Mouse (Mus musculus) hindbrain, embryonic 16.5 days (tissue): Measurements from ENCODE around the gene Cdk8. TPM values are rescaled to one million over a fixed set of nuclear protein-coding genes. Genes with fewer than 3 reads are reported as not detected.

Experiments
- ATAC-seq: fragments of 200-750 bp; cut with Nextera tagmentation; 2 replicates; pipeline ENCODE4 v1.8.0; 2017; ENCODE audit warnings: moderate TSS enrichment, moderate library complexity
- H3K27ac ChIP-seq: fragments of 300-500 bp; sonication (generic); 2 replicates; pipeline ENCODE4 v1.5.1; 2014; ENCODE audit warnings: low read depth, mild to moderate bottlenecking, control low read depth, low read length, moderate library complexity
- H3K27me3 ChIP-seq: fragments of 300-500 bp; sonication (generic); replicated peaks from 2 replicates; pipeline ENCODE4 v1.6.1; 2014; ENCODE audit warnings: low read length; ENCODE audit not compliant: control insufficient read depth, insufficient read depth
- H3K36me3 ChIP-seq: fragments of 300-500 bp; sonication (generic); 2 replicates; pipeline ENCODE4 v1.6.1; 2014; ENCODE audit warnings: mild to moderate bottlenecking, low read length, moderate library complexity, mixed read lengths; ENCODE audit not compliant: control insufficient read depth, insufficient read depth
- H3K4me1 ChIP-seq: fragments of 300-500 bp; sonication (generic); 2 replicates; pipeline ENCODE4 v1.6.1; 2014; ENCODE audit warnings: low read depth, low read length; ENCODE audit not compliant: control insufficient read depth, insufficient read depth
- H3K4me2 ChIP-seq: fragments of 300-500 bp; sonication (generic); 2 replicates; pipeline ENCODE4 v1.6.1; 2014; ENCODE audit warnings: mild to moderate bottlenecking, low read length, control low read depth, moderate library complexity
- H3K4me3 ChIP-seq: fragments of 300-500 bp; sonication (generic); 2 replicates; pipeline ENCODE4 v1.5.1; 2014; ENCODE audit warnings: mild to moderate bottlenecking, low read length, control low read depth, moderate library complexity
- H3K9ac ChIP-seq: fragments of 300-500 bp; sonication (generic); 2 replicates; pipeline ENCODE4 v1.6.1; 2014; ENCODE audit warnings: low read depth, mild to moderate bottlenecking, control low read depth, low read length, moderate library complexity
- H3K9me3 ChIP-seq: fragments of 300-500 bp; sonication (generic); 2 replicates; pipeline ENCODE4 v1.6.1; 2014; ENCODE audit warnings: mild to moderate bottlenecking, low read length, moderate library complexity; ENCODE audit not compliant: control insufficient read depth
- WGBS: fragments of 180-500 bp; shearing (Covaris S2); extraction: QIAGEN DNeasy Blood & Tissue Kit; methylation state at CpG from one replicate; pipeline ENCODE4 v1.1.7; 2014; 5-methylcytosine and 5-hydroxymethylcytosine counted together
- polyA plus RNA-seq: library from polyadenylated mRNA; unstranded; fragments of >200 nt; fragmentation: Nextera tagmentation; extraction: Ambion mirVana; gene quantifications from 2 replicates; pipeline ENCODE4 v1.2.1, GENCODE M21; 2015

The Cdk8 gene
- polyA plus RNA-seq, 1 experiment from 2014 or later = 11.2 TPM

- 57% methylated on average over 17 of the region's 17 CpGs for WGBS
These were observed 970 bp upstream of the Cdk8 start for GRCm38 (mm10) chr5:146229869-146230650.

DNA sequence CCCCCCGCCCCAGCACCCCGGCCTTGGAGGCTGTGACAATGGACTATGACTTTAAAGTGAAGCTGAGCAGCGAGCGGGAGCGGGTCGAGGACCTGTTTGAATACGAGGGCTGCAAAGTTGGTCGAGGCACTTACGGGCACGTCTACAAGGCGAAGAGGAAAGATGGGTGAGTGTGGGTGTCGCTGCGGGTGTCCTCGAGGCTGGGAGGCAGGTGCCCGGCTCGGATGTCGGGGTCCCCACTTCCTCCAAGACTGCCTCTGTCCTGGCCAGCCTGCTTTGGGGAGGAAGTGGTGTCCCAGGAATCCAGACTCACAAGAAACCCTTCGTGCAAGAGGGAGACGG, 596 bp downstream of the Cdk8 start:
- H3K9me3 ChIP-seq = no peaks in the 10 kb centered on the region
- no peaks in the 10 kb centered on the region for H3K36me3 ChIP-seq
- WGBS = under 1% methylated on average over 18 of the region's 19 CpGs
- H3K27me3 ChIP-seq = no peaks in the 10 kb centered on the region
- H3K27ac ChIP-seq = peak overlapping the region; percentile 93
- H3K9ac ChIP-seq = peak overlapping the region; percentile 95
- H3K4me3 ChIP-seq = peak overlapping the region; percentile 80
- H3K4me2 ChIP-seq = peak overlapping the region; percentile 84
- H3K4me1 ChIP-seq = peaks cover 11% of the 10 kb centered on the region
- peak; percentile 18 for ATAC-seq

More at GRCm38 (mm10) chr5:146229869-146230650, 970 bp upstream of the Cdk8 start:
- H3K9ac ChIP-seq = peak overlapping the region; percentile 95
- peak overlapping the region; percentile 93 for H3K27ac ChIP-seq
- H3K9me3 ChIP-seq = no peaks in the 10 kb centered on the region
- no peaks in the 10 kb centered on the region for H3K27me3 ChIP-seq
- no peaks in the 10 kb centered on the region for H3K36me3 ChIP-seq
- peak; percentile 4; the same call in 1 of the 2 replicates for ATAC-seq
- peaks cover 11% of the 10 kb centered on the region for H3K4me1 ChIP-seq
- peak overlapping the region; percentile 63 for H3K4me2 ChIP-seq
- H3K4me3 ChIP-seq = peak overlapping the region; percentile 80

GRCm38 (mm10) chr5:146232056-146232675, 1.1 kb downstream of the Cdk8 start:
- no peak overlapping the region for H3K27ac ChIP-seq
- H3K36me3 ChIP-seq = no peaks in the 10 kb centered on the region
- H3K9me3 ChIP-seq = no peaks in the 10 kb centered on the region
- H3K4me1 ChIP-seq = peaks cover 11% of the 10 kb centered on the region
- H3K9ac ChIP-seq = peak overlapping the region; percentile 95
- H3K4me3 ChIP-seq = peak overlapping the region; percentile 80
- WGBS = 35% methylated on average over 6 of the region's 6 CpGs
- H3K4me2 ChIP-seq = peak overlapping the region; percentile 84
- ATAC-seq = no peak
- no peaks in the 10 kb centered on the region for H3K27me3 ChIP-seq

- H3K9me3 ChIP-seq = no peaks in the 10 kb centered on the region
- peak overlapping the region; percentile 84 for H3K4me2 ChIP-seq
- H3K9ac ChIP-seq = peak overlapping the region; percentile 41
- H3K4me3 ChIP-seq = peak overlapping the region; percentile 80
- WGBS = 64% methylated on average over 11 of the region's 11 CpGs
- H3K27me3 ChIP-seq = no peaks in the 10 kb centered on the region
- H3K27ac ChIP-seq = no peak overlapping the region
- ATAC-seq = no peak
- peaks cover 11% of the 10 kb centered on the region for H3K4me1 ChIP-seq
- H3K36me3 ChIP-seq = no peaks in the 10 kb centered on the region
These were observed 1.8 kb downstream of the Cdk8 start for GRCm38 (mm10) chr5:146232816-146233215.

GRCm38 (mm10) chr5:146234336-146234735, 3.3 kb downstream of the Cdk8 start:
- ATAC-seq = no peak
- Histone ChIP-seq H3K27ac (no peak overlapping the region), H3K9ac (no peak overlapping the region), H3K9me3 (no peaks in the 10 kb centered on the region), H3K36me3 (no peaks in the 10 kb centered on the region), H3K4me3 (no peak overlapping the region), H3K4me2 (no peak overlapping the region), H3K4me1 (peaks cover 11% of the 10 kb centered on the region), H3K27me3 (no peaks in the 10 kb centered on the region)
- 94% methylated on average over 1 of the region's 1 CpGs for WGBS

DNA sequence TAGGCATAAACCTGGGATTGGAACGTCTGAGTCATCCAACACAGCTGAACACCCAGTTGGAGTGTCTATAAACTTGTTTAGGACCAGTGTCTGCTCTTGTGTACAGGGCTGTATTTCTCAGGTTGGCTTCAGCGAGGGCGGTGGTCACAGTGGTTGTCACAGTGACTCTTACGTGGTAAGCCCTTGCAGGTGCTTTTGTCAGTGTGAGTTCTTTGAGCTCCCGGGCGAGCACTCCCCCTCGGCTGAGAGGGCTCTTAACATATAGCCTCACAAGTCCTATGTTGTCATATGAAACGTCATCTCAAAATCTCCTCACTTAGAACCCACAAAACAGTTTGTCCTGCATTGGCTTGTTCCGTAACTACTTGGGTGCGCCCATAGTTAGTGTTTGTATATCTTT, 7.2 kb downstream of the Cdk8 start:
- no peak overlapping the region for H3K9ac ChIP-seq
- H3K27me3 ChIP-seq = no peaks in the 10 kb centered on the region
- H3K36me3 ChIP-seq = no peaks in the 10 kb centered on the region
- ATAC-seq = no peak
- H3K4me1 ChIP-seq = peaks cover 6% of the 10 kb centered on the region
- no peak overlapping the region for H3K4me2 ChIP-seq
- 89% methylated on average over 10 of the region's 10 CpGs for WGBS
- no peak overlapping the region for H3K27ac ChIP-seq
- no peaks in the 10 kb centered on the region for H3K9me3 ChIP-seq
- H3K4me3 ChIP-seq = no peak overlapping the region

DNA sequence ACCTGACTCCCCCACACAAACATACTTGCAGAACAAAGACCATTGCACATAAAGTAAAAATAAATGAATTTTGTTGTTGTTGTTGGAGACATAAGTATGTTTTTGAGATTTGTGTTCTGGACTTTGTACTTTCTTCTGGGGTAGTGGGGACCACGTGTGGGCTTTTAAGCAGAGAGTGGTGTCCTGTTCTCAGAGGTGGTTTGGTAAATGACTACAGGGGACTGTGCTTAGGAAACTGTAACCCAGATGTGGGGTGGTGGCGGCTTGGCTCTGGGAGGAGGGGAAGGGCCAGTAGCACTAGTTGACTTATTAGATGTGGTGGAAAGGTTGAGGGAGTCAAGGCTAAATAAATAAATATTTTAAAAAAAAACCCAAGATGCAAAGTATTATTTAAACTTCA, 9.7 kb downstream of the Cdk8 start:
- Histone ChIP-seq H3K27ac (no peak overlapping the region), H3K9ac (no peak overlapping the region), H3K4me2 (no peak overlapping the region), H3K4me3 (no peak overlapping the region), H3K27me3 (no peaks in the 10 kb centered on the region), H3K4me1 (no peaks in the 10 kb centered on the region), H3K36me3 (no peaks in the 10 kb centered on the region), H3K9me3 (no peaks in the 10 kb centered on the region)
- 98% methylated on average over 2 of the region's 2 CpGs for WGBS
- no peak for ATAC-seq

GRCm38 (mm10) chr5:146241202-146241601, 10.2 kb downstream of the Cdk8 start:
- 88% methylated on average over 3 of the region's 3 CpGs for WGBS
- no peak overlapping the region for H3K4me2 ChIP-seq
- no peak overlapping the region for H3K9ac ChIP-seq
- H3K4me1 ChIP-seq = no peaks in the 10 kb centered on the region
- no peaks in the 10 kb centered on the region for H3K9me3 ChIP-seq
- no peak overlapping the region for H3K4me3 ChIP-seq
- H3K36me3 ChIP-seq = no peaks in the 10 kb centered on the region
- H3K27me3 ChIP-seq = no peaks in the 10 kb centered on the region
- no peak overlapping the region for H3K27ac ChIP-seq
- no peak for ATAC-seq

DNA sequence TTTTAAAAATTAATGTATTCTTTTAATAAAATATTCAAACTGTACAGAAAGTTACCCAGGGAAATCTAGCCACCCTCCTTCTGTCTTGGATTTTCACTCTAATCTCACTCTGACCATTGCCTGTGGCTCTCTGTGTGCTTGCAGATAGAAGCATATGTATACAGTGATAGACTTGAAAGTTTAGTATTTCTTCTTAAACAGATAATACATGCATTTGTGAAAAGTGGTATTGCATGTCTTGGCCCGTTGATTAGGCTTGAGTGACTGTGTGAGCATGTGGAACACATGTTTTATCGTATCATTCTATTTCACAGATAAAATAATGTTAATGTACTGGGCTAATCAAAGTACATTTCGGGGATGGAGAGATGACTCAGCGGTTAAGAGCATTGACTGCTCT, 14.2 kb downstream of the Cdk8 start:
- H3K27me3 ChIP-seq = no peaks in the 10 kb centered on the region
- no peaks in the 10 kb centered on the region for H3K36me3 ChIP-seq
- 94% methylated on average over 4 of the region's 4 CpGs for WGBS
- no peak for ATAC-seq
- no peak overlapping the region for H3K9ac ChIP-seq
- H3K4me1 ChIP-seq = no peaks in the 10 kb centered on the region
- H3K27ac ChIP-seq = no peak overlapping the region
- H3K4me3 ChIP-seq = no peak overlapping the region
- H3K4me2 ChIP-seq = no peak overlapping the region
- H3K9me3 ChIP-seq = no peaks in the 10 kb centered on the region
